Mouse (Mus musculus) stomach, embryonic 16.5 days (tissue): ENCODE results near the gene Cers6. TPM values are rescaled to one million over a fixed set of nuclear protein-coding genes. Genes with fewer than 3 reads are reported as not detected.
A peak's percentile ranks its signal among the peaks of the same experiment; 100 is the strongest.

Experiments used
- ATAC-seq: fragments of 200-750 bp; cut with Nextera tagmentation; 2 replicates; pipeline ENCODE4 v1.8.0; 2017; ENCODE audit warnings: moderate number of reproducible peaks, moderate TSS enrichment; ENCODE audit not compliant: insufficient read depth, low FRiP score
- H3K27ac ChIP-seq: fragments of 300-500 bp; sonication (generic); 2 replicates; pipeline ENCODE4 v1.5.1; 2014; ENCODE audit warnings: low read length
- H3K27me3 ChIP-seq: fragments of 300-500 bp; sonication (generic); 2 replicates; pipeline ENCODE4 v1.6.1; 2014; ENCODE audit warnings: low read length, control low read depth, mixed read lengths; ENCODE audit not compliant: control insufficient read depth, insufficient read depth
- H3K36me3 ChIP-seq: fragments of 300-500 bp; sonication (generic); 2 replicates; pipeline ENCODE4 v1.6.1; 2014; ENCODE audit warnings: low read length; ENCODE audit not compliant: control insufficient read depth, insufficient read depth
- H3K4me1 ChIP-seq: fragments of 300-500 bp; sonication (generic); 2 replicates; pipeline ENCODE4 v1.6.1; 2014; ENCODE audit warnings: low read length, control low read depth, mixed read lengths; ENCODE audit not compliant: control insufficient read depth, insufficient read depth
- H3K4me2 ChIP-seq: fragments of 300-500 bp; sonication (generic); 2 replicates; pipeline ENCODE4 v1.6.1; 2014; ENCODE audit warnings: low read depth, low read length, mixed read lengths
- H3K4me3 ChIP-seq: fragments of 300-500 bp; sonication (generic); replicated peaks from 2 replicates; pipeline ENCODE4 v1.5.1; 2014; ENCODE audit warnings: mild to moderate bottlenecking, low read length
- H3K9ac ChIP-seq: fragments of 300-500 bp; sonication (generic); 2 replicates; pipeline ENCODE4 v1.6.1; 2014; ENCODE audit warnings: low read length
- H3K9me3 ChIP-seq: fragments of 300-500 bp; sonication (generic); replicated peaks from 2 replicates; pipeline ENCODE4 v1.6.1; 2016; ENCODE audit warnings: low read length, control low read depth; ENCODE audit not compliant: control insufficient read depth
- WGBS: fragments of 180-500 bp; shearing (Covaris S2); extraction: QIAGEN DNeasy Blood & Tissue Kit; methylation state at CpG from one replicate; pipeline ENCODE4 v1.1.7; 2014; 5-methylcytosine and 5-hydroxymethylcytosine counted together
- polyA plus RNA-seq: library from polyadenylated mRNA; unstranded; fragments of >200 nt; fragmentation: Nextera tagmentation; extraction: Ambion mirVana; gene quantifications from 2 replicates; pipeline ENCODE4 v1.2.1, GENCODE M21; 2015

The Cers6 gene
- polyA plus RNA-seq, 1 experiment from 2014 or later: 26.0 TPM

GRCm38 (mm10) chr2:69135661-69136576 is 274.7 kb downstream of the Cers6 start, which contains the start of gene Nostrin:
Gene Nostrin, plus strand, starts transcription at chr2:69135800.
- 22% methylated on average over 15 of the region's 15 CpGs for WGBS
- Histone ChIP-seq H3K27me3 (no peaks in the 10 kb centered on the region), H3K4me2 (peak within 1 kb of the TSS; percentile 53), H3K36me3 (no peaks in the 10 kb centered on the region), H3K4me1 (peaks cover 15% of the 10 kb centered on the region), H3K4me3 (peak within 1 kb of the TSS; percentile 40), H3K9me3 (no peaks in the 10 kb centered on the region), H3K9ac (peak within 1 kb of the TSS; percentile 53), H3K27ac (peak within 1 kb of the TSS; percentile 77)
- ATAC-seq: peak; percentile 88

- peaks cover 15% of the 10 kb centered on the region for H3K4me1 ChIP-seq
- no peak overlapping the region for H3K4me2 ChIP-seq
- H3K9me3 ChIP-seq: no peaks in the 10 kb centered on the region
- no peak for ATAC-seq
- no peak overlapping the region for H3K27ac ChIP-seq
- no peaks in the 10 kb centered on the region for H3K27me3 ChIP-seq
- no peak overlapping the region for H3K9ac ChIP-seq
- no peak overlapping the region for H3K4me3 ChIP-seq
- WGBS: 79% methylated on average over 10 of the region's 10 CpGs
- H3K36me3 ChIP-seq: no peaks in the 10 kb centered on the region
Measured at GRCm38 (mm10) chr2:69137406-69138084, 276.3 kb downstream of the Cers6 start.

- ATAC-seq: no peak
- WGBS: 65% methylated on average over 4 of the region's 4 CpGs
- H3K9ac ChIP-seq: no peak overlapping the region
Measured at GRCm38 (mm10) chr2:69138759-69139158, 277.5 kb downstream of the Cers6 start.

GRCm38 (mm10) chr2:69140215-69140614 is 279.0 kb downstream of the Cers6 start:
- Histone ChIP-seq H3K9me3 (no peaks in the 10 kb centered on the region), H3K9ac (no peak overlapping the region), H3K4me3 (no peak overlapping the region), H3K27me3 (no peaks in the 10 kb centered on the region), H3K4me2 (no peak overlapping the region), H3K36me3 (no peaks in the 10 kb centered on the region), H3K27ac (no peak overlapping the region), H3K4me1 (peaks cover 12% of the 10 kb centered on the region)
- WGBS: 60% methylated on average over 2 of the region's 2 CpGs
- no peak for ATAC-seq

More at GRCm38 (mm10) chr2:69138759-69139158, 277.5 kb downstream of the Cers6 start:
- Histone ChIP-seq H3K36me3 (no peaks in the 10 kb centered on the region), H3K27ac (no peak overlapping the region), H3K4me1 (peaks cover 15% of the 10 kb centered on the region), H3K9me3 (no peaks in the 10 kb centered on the region), H3K27me3 (no peaks in the 10 kb centered on the region), H3K4me2 (no peak overlapping the region), H3K4me3 (no peak overlapping the region)

GRCm38 (mm10) chr2:69140816-69141215 is 279.6 kb downstream of the Cers6 start:
- Histone ChIP-seq H3K9me3 (no peaks in the 10 kb centered on the region), H3K4me1 (peaks cover 6% of the 10 kb centered on the region), H3K27ac (no peak overlapping the region), H3K9ac (no peak overlapping the region), H3K27me3 (no peaks in the 10 kb centered on the region), H3K4me3 (no peak overlapping the region), H3K36me3 (no peaks in the 10 kb centered on the region), H3K4me2 (no peak overlapping the region)
- WGBS: 58% methylated on average over 4 of the region's 4 CpGs
- no peak for ATAC-seq

GRCm38 (mm10) chr2:69148691-69149090 is 287.4 kb downstream of the Cers6 start:
- WGBS: 56% methylated on average over 3 of the region's 3 CpGs
- Histone ChIP-seq H3K9ac (no peak overlapping the region), H3K4me1 (no peaks in the 10 kb centered on the region), H3K27me3 (no peaks in the 10 kb centered on the region), H3K4me2 (no peak overlapping the region), H3K27ac (no peak overlapping the region), H3K4me3 (no peak overlapping the region), H3K9me3 (no peaks in the 10 kb centered on the region), H3K36me3 (no peaks in the 10 kb centered on the region)
- no peak for ATAC-seq

- H3K4me2 ChIP-seq: no peak overlapping the region
- no peaks in the 10 kb centered on the region for H3K27me3 ChIP-seq
- ATAC-seq: peak; percentile 40; the same call in 1 of the 2 replicates
- H3K36me3 ChIP-seq: no peaks in the 10 kb centered on the region
- 81% methylated on average over 10 of the region's 10 CpGs for WGBS
- no peaks in the 10 kb centered on the region for H3K9me3 ChIP-seq
- H3K4me1 ChIP-seq: no peaks in the 10 kb centered on the region
- H3K27ac ChIP-seq: no peak overlapping the region
- H3K4me3 ChIP-seq: no peak overlapping the region
- H3K9ac ChIP-seq: no peak overlapping the region
Measured at GRCm38 (mm10) chr2:69149154-69149553, 287.9 kb downstream of the Cers6 start.

- H3K4me3 ChIP-seq: no peak overlapping the region
- WGBS: 77% methylated on average over 5 of the region's 5 CpGs
- no peak for ATAC-seq
Measured at GRCm38 (mm10) chr2:69150841-69151240, 289.6 kb downstream of the Cers6 start.

GRCm38 (mm10) chr2:69155861-69156260 is 294.6 kb downstream of the Cers6 start:
- Histone ChIP-seq H3K27me3 (no peaks in the 10 kb centered on the region), H3K27ac (no peak overlapping the region; the same call in 1 of the 2 replicates), H3K4me2 (no peak overlapping the region), H3K4me3 (no peak overlapping the region), H3K9ac (no peak overlapping the region), H3K4me1 (no peaks in the 10 kb centered on the region), H3K36me3 (no peaks in the 10 kb centered on the region), H3K9me3 (no peaks in the 10 kb centered on the region)
- ATAC-seq: peak; percentile 17; the same call in 1 of the 2 replicates
- 46% methylated on average over 3 of the region's 3 CpGs for WGBS

More at GRCm38 (mm10) chr2:69150841-69151240, 289.6 kb downstream of the Cers6 start:
- Histone ChIP-seq H3K9ac (no peak overlapping the region), H3K9me3 (no peaks in the 10 kb centered on the region), H3K27me3 (no peaks in the 10 kb centered on the region), H3K4me2 (no peak overlapping the region), H3K36me3 (no peaks in the 10 kb centered on the region), H3K27ac (no peak overlapping the region), H3K4me1 (no peaks in the 10 kb centered on the region)
